Mouse (Mus musculus) megakaryocyte, embryonic 14.5 days (primary cell): Measurements from ENCODE around the gene Aldh1b1.

Experiments used
- FLI1 ChIP-seq: IDR thresholded peaks from 2 replicates; pipeline ENCODE4 v1.6.1; 2012; ENCODE audit warnings: low read length, inconsistent platforms, mixed read lengths
- GATA1 ChIP-seq: IDR thresholded peaks from 3 replicates; pipeline ENCODE4 v1.6.1; 2012; ENCODE audit warnings: mixed read lengths, low read length, inconsistent platforms, borderline replicate concordance

DNA sequence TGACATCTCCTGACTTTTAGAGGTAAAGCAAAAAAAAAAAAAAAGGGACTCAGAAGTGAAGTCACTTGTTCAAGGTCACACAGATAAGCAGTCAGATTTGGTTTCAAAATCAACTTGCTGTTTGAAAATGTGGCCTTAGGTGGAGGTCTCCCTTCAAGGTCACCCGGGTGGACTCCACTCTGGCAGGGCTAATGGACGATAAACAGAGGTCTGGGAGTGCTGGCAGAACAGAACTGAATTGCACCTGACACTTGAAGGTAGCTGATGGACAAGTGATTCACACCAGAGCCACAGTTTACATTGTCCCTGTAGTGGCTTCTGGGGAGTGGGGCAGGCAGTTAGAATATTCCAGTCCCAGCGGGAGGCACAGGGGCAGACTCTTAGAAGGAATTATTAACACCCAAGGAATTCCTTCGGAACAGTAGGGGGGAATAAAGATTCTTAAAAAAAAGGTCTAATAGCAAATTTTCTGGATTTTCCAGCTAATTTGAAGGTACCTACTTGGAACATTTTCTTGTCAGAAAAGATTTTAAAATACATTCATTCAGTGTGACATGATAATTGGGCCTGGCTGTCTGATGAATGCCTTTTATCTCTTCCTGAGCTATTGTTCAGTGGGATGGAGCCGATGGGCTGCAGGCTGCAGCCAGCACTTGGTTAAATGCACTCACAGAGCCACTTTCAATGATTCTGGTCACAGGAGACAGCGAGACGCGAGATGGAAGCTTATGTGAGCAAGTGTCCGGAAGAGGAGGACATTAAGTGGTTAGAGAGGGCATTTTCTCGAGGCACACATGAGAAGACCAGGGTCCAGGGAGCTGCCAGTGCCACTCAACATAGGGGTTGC is 28.8 kb upstream of the Aldh1b1 start:
- TF ChIP-seq GATA1 (no peak), FLI1 (no peak)
